Mouse (Mus musculus): ENCODE results near the gene Lsp1.

DNA sequence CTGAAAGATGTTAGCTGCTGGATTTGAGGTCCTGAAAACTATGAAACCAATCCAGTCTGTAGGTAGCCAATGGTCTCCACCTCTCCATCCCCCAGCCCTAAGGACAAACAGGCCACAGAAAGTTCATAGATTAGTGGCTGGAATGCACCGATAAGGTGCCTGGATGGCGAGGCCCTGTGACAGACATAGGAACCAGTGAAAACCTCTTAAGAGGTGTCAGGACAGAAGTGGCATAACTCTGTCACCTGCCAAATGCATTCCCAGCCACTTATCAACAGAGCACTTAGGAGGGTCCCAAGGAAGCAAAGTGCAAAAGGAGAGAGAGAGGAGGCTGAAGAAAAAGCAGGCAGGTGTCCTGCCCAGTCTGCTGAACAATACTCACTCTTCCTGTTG lies 1.3 kb upstream of the Lsp1 start:
- TF ChIP-seq CTCF (IDR thresholded peaks at IDR 0.05; ENCODE audit: low read depth, low read length), result no peak
- no peak for TF ChIP-seq POLR2A (IDR thresholded peaks at IDR 0.05; ENCODE audit: extremely low read depth, insufficient read depth, low read length)
